ENCODE assay signal across 9 mouse cellular contexts in genomic region chr6:34511410-34511809, GRCm38 (mm10). TPM values are rescaled to one million over a fixed set of nuclear protein-coding genes. Genes with fewer than 3 reads are reported as not detected.
DNase-seq lines count a peak whose midpoint lies in the region; ATAC-seq and TF ChIP-seq lines count a peak whose summit lies in the region.
"Had no signal": no experiment of that assay in that cellular context is flagged by ENCODE, and none has a peak within 500 bp of the region (broad histone marks: within the 10 kb centered on the region; RNA-seq: fewer than 3 reads in every experiment).

No protein-coding gene starts in this region.

- no peak for TF ChIP-seq POLR2A in cerebellum, adult 2 months (IDR thresholded peaks at IDR 0.05; ENCODE audit: borderline replicate concordance, insufficient read depth, low read length)
- TF ChIP-seq POLR2A in testis, adult 2 months (IDR thresholded peaks at IDR 0.05; ENCODE audit: control insufficient read depth, low read depth, low read length), result no peak

- no peak overlapping the region for H3K9ac ChIP-seq in hindbrain, embryonic 13.5 days

- H3K36me3 ChIP-seq in testis, adult 2 months (ENCODE audit: control insufficient read depth, insufficient read depth, low read length), result no peaks in the 10 kb centered on the region
- 0 out of 2 replicates have a peak, but pooled peaks cover 4% of the 10 kb centered on the region for H3K36me3 ChIP-seq in hindbrain, embryonic 13.5 days

- DNase-seq in cerebellum, adult 2 months, result peak in 1 of 2 experiments; percentile 41
- no peak for DNase-seq in cerebellum, adult 11 months
- no peak for DNase-seq in testis, postnatal 14 days (ENCODE audit: low spot score)
- DNase-seq in right cerebral cortex, adult 18-20 months, result no peak
- no peak for DNase-seq in urinary bladder, postnatal 36 days (ENCODE audit: low spot score in 2 of 2)

- ATAC-seq in hindbrain, embryonic 13.5 days (ENCODE audit: low FRiP score), result peak; percentile 85
- ATAC-seq in megakaryocyte-erythroid progenitor cell, adult 5-6 weeks (replicated peaks; ENCODE audit: low FRiP score, low TSS enrichment, poor library complexity, severe bottlenecking), result peak; percentile 60

- WGBS in cerebellum, adult 2 months, result 21% methylated on average over 2 of the region's 2 CpGs
- WGBS in hindbrain, embryonic 13.5 days, result 66% methylated on average over 2 of the region's 2 CpGs

- no peak overlapping the region for H3K27ac ChIP-seq in cerebellum, adult 2 months (ENCODE audit: insufficient read depth, low read length)
- no peak overlapping the region for H3K27ac ChIP-seq in testis, adult 2 months (ENCODE audit: control insufficient read depth, insufficient read depth, low read depth, low read length)
- no peak overlapping the region for H3K27ac ChIP-seq in hindbrain, embryonic 13.5 days
- H3K27ac ChIP-seq: macrophage had no signal

- no peak overlapping the region for H3K4me2 ChIP-seq in hindbrain, embryonic 13.5 days

- no peaks in the 10 kb centered on the region for H3K4me1 ChIP-seq in cerebellum, adult 2 months (ENCODE audit: control insufficient read depth, insufficient read depth, low read length)
- no peaks in the 10 kb centered on the region for H3K4me1 ChIP-seq in testis, adult 2 months (ENCODE audit: control insufficient read depth, insufficient read depth, low read length)
- H3K4me1 ChIP-seq in hindbrain, embryonic 13.5 days (replicated peaks), result no peaks in the 10 kb centered on the region

- no peaks in the 10 kb centered on the region for H3K27me3 ChIP-seq in cerebellum, adult 2 months (ENCODE audit: control insufficient read depth, insufficient read depth, low read length)
- no peaks in the 10 kb centered on the region for H3K27me3 ChIP-seq in testis, adult 2 months (ENCODE audit: control insufficient read depth, insufficient read depth, low read length)
- H3K27me3 ChIP-seq in hindbrain, embryonic 13.5 days, result no peaks in the 10 kb centered on the region

- no peaks in the 10 kb centered on the region for H3K9me3 ChIP-seq in hindbrain, embryonic 13.5 days

- H3K4me3 ChIP-seq in cerebellum, adult 2 months (replicated peaks; ENCODE audit: insufficient read depth, low read depth, low read length), result no peak overlapping the region
- H3K4me3 ChIP-seq in testis, adult 2 months (ENCODE audit: control insufficient read depth, low read depth, low read length), result no peak overlapping the region
- no peak overlapping the region for H3K4me3 ChIP-seq in hindbrain, embryonic 13.5 days

- TF ChIP-seq CTCF in cerebellum, adult 2 months (IDR thresholded peaks at IDR 0.05; ENCODE audit: borderline replicate concordance, insufficient read depth, low read depth, low read length), result peak; percentile 56; the same call in 1 of the 2 replicates
- peak; percentile 16; the same call in 1 of the 2 replicates for TF ChIP-seq CTCF in testis, adult 2 months (IDR thresholded peaks at IDR 0.05; ENCODE audit: control insufficient read depth, insufficient read depth, insufficient replicate concordance, low read depth, low read length)

RNA-seq across cellular contexts. Expression of gene Bpgm, which starts 35.4 kb away (rescaled TPM):
- polyA plus RNA-seq in cerebellum, adult 2 months (2012; rRNA removed), result 101 and 117 TPM in 2 replicates
- 119 and 124 TPM in 2 replicates for polyA plus RNA-seq in testis, adult 2 months (2012; rRNA removed)
- 88.0 and 90.9 TPM in 2 replicates for polyA plus RNA-seq in hindbrain, embryonic 13.5 days (2015; fragmentation: Nextera tagmentation; extraction: Ambion mirVana)
- 9.2 and 21.2 TPM in 2 replicates for total RNA-seq in megakaryocyte-erythroid progenitor cell, adult 5-6 weeks (2014; fragmentation: Nextera tagmentation)
- 17.1 and 26.4 TPM in 2 replicates for total RNA-seq in megakaryocyte-erythroid progenitor cell, adult 5-6 weeks (2017)
